Mouse (Mus musculus): ENCODE data around the gene Npdc1. TPM values are rescaled to one million over a fixed set of nuclear protein-coding genes. Genes with fewer than 3 reads are reported as not detected.
A peak's percentile ranks its signal among the peaks of the same experiment; 100 is the strongest.

The Npdc1 gene
- 10 to 100 TPM; 33.1 to 35.2 TPM for total RNA-seq (2021)

DNA sequence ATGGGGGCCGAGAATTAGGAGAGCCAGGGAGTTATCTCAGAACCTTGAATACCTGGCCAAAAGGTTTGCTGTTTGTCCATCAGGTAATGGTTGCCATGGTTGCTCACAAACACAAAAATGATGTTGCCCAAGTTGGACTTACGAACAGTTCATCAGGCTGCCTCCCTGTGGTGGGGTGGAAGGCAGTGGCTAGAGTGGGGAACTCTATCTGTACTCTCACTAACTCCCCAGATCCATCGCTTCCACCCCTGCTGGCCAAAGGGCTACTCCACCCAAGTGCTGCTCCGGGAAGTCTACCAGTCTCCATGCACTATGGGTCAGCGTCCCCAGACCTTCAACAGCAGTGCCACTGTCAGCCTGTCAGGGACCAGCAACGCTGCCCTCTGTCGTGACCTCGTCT lies at the start of gene Npdc1:
TSS of gene Npdc1 (plus strand) at position 301 of the 400 bp plus-strand sequence.
- no peak for DNase-seq

DNA sequence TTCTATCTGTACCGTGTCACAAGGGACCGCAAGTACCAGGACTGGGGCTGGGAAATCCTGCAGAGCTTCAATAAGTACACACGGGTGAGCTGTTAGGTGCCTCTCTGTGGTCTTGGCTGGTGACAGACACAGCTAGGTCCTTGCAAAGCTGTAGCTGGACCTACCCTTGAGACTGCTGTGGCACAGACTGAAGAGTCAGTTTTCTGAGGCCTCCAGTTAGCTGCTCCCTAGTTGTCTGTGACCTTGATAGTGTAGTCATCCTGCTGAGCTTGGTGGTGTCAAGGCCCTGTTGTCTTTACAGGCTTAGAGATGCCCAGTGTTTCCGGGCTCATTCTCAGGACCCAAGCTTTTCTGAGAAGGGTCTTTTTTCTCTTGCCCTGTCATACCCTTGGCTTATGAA lies 49.7 kb upstream of the Npdc1 start:
- no peak for DNase-seq

GRCm38 (mm10) chr2:25350701-25351100 lies 48.5 kb upstream of the Npdc1 start:
- no peak for DNase-seq

DNA sequence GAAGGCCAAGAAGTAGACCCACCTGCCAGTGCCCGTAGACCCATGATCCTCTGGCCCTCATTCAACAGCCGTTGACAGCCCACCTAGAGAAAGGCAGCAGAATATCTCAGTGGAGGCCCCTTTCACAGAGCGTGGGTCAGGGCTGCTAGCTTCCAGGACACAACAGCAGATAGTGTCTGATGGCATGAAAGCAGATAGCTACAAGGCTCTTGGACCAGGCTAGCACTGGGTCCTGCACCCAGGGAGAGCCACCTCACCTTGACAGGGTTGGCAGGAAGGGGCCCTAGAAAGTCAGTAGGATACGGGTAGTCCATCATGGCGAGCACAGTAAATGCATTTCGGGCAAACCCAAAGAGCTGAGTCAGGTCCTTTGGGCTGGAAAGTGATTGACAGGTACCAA lies 44.9 kb upstream of the Npdc1 start:
- no peak for DNase-seq

DNA sequence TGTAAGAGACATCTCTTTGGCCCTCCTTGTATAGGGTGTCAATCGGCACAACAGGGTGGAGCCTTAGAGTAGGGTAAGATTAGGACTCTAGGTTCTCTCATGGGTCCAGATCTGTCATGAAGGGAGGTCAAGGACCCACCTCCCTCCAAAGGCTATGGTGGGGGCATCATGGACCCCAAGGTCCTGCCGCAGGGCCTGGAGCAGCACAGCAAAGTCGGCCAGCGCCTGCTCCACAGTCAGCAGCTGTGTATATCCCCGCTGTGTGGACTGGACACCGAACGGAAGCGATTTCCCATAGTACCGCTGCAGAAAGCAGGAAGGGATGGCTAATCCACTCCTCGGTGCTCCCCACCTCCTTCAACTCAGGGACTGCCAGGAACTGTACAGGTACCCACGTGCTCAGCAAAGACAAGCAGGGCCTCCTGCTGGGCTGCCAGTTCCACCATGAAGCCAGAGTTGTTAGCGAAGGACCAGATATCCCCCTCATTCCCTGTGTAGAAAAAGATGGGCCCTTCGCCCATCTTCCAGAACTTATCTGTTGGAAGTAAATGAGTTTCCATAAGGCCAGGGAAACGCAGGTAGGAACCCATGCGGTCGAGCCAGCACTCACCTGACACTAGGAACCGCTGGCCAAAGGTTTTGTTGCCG lies 43.6 kb upstream of the Npdc1 start:
- DNase-seq, result no peak

- DNase-seq, result peak; percentile 74
Observed at GRCm38 (mm10) chr2:25356208-25357079, 42.7 kb upstream of the Npdc1 start, which contains the start of gene Dpp7. Gene Dpp7 (minus strand): TSS chr2:25356359.

DNA sequence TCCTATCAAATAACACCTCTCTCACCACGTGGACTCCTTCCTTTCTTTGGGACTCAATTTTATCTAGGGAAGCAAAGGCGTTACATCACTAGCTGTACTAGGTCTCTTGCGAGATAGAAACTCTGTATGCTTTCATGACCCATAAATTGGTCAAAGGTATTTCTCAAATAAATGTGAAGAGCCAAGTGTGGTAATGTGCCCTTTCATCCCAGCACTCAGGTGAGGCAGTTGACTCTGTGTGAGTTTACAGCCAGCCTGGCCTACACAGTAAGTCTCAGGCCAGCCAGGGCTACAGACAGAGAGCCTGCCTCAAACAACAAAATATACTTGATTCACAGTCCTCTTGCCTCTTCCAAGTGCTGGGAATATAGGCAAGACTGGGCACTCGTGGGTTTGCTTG lies 39.3 kb upstream of the Npdc1 start:
- DNase-seq, result no peak

DNA sequence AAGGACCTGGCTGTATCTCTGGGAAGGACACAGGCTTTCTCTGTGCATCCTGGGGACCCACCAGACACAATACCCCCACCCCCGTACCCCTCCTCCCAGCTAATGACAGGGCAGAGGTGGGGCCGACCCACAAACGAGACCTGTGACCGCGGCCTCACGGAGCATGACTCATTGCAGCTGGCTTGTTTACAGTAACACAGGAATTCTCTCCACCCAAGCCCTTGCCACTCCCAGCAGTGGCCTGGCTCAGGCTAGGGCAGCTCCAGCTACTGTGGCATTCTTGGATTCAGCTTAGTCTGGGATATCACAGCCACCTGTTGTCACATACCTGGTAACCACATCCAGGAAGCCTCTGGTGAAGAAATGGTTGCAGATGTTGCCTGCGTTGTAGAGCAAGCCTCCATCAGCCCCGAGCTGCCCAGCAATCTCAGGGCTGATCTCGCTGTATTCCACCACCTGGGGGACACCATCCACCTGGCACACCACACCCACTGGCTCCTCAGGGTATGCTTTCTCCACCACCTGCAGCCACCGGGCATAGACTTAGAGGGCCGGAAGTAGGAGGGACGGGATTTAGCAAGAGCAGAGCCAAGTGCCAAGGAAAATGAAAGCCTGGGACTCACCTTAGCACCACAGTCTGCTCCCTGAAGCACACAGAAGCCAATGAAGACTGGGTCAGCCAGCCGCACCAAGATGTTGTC lies 35.5 kb upstream of the Npdc1 start:
- DNase-seq, result no peak

- no peak for DNase-seq
Observed at GRCm38 (mm10) chr2:25364313-25364712, 34.8 kb upstream of the Npdc1 start.

- DNase-seq, result no peak
Observed at GRCm38 (mm10) chr2:25364761-25365090, 34.4 kb upstream of the Npdc1 start.

- DNase-seq, result peak; percentile 82
Observed at GRCm38 (mm10) chr2:25365091-25365761, 33.9 kb upstream of the Npdc1 start, which contains the start of gene Uap1l1. Gene Uap1l1 (minus strand): TSS chr2:25365682.

DNA sequence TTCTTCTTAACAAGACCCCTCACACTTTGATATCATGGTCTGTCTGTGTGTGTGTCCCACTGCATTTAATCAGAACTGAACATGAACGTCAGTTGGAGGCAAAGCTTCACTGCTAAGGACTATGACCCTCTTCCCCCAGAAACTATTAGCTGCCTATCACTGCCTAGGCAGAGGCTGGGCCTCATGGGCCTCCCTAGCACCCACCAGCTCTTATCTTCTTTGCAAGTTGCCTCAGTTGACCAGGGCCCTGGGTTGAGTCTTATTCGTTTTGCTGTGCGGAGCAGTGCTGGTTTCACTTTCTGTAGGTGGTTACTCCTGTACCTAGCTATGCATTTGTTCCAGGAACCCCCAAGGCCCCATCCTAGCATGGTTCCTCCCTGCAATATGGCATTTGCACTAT lies 29.2 kb upstream of the Npdc1 start:
- DNase-seq, result no peak

- DNase-seq, result peak; percentile 87
Observed at GRCm38 (mm10) chr2:25371764-25372643, 27.1 kb upstream of the Npdc1 start, which contains the start of gene Sapcd2. Gene Sapcd2 (plus strand): TSS chr2:25372321.

GRCm38 (mm10) chr2:25372644-25373391 lies 26.3 kb upstream of the Npdc1 start:
- DNase-seq, result no peak

DNA sequence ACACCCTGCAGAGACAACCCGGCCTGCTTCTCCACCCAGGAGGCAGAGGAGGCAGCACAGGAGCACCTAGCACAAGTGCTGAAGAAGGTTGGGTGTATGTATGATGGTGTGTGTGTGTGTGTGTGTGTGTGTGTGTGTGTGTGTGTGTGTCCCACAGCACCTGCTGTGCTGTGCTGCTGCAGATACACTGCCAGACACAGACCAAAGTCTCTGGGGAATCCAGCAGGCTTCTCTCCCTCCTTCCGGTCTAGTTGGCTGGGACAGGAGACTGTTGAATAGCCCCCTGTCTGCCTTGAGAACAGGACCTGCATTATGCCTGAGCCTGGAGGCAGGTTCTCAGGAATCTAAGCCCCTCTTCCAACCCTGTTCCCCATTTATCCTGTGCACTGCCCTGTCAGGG lies 25.7 kb upstream of the Npdc1 start:
- DNase-seq, result no peak

GRCm38 (mm10) chr2:25376589-25376988 lies 22.6 kb upstream of the Npdc1 start:
- peak; percentile 67 for DNase-seq

- no peak for DNase-seq
Observed at GRCm38 (mm10) chr2:25384492-25384891, 14.7 kb upstream of the Npdc1 start.

DNA sequence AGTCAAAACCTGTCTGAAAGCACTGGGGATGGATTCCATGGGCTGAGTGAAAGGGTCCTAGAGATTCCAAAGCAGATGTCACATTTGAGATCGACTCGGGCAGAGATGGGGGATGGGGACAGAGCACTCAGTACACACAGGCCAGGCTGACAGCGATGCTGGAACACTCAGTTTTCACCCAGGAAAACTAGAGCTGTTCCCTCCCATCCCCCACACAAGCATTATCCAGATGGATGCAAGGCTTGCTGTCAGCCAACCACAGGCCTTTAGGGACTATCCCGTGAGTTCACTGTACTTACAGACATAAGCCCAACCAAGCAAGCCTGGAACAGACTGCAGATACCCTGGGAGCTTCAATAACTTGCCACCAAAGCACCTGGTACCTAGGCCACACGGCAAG lies 7.9 kb upstream of the Npdc1 start:
- no peak for DNase-seq

GRCm38 (mm10) chr2:25394281-25395221 lies 4.6 kb upstream of the Npdc1 start:
- DNase-seq, result peak; percentile 33

All from heart, postnatal 4 days (tissue).